Mouse (Mus musculus): ENCODE results near the gene Tfpi2. TPM values are rescaled to one million over a fixed set of nuclear protein-coding genes. Genes with fewer than 3 reads are reported as not detected.

Tfpi2 gene
- 2.4 TPM in 1 of 2 replicates, not detected in the other for polyA plus RNA-seq (2011; ENCODE audit: insufficient read depth, insufficient read length, low replicate concordance, missing spikeins)

GRCm38 (mm10) chr6:3988750-3989149 is at the start of gene Tfpi2:
TSS of gene Tfpi2 (minus strand) at chr6:3988919.
- no peaks in the 10 kb centered on the region for H3K4me1 ChIP-seq (ENCODE audit: control insufficient read depth, insufficient read depth, low read length)
- no peak for TF ChIP-seq POLR2A (IDR thresholded peaks at IDR 0.05; ENCODE audit: borderline replicate concordance, control insufficient read depth, low read depth, low read length)
- TF ChIP-seq CTCF (IDR thresholded peaks at IDR 0.05; ENCODE audit: control insufficient read depth, insufficient read depth, low read length): no peak
- no peak within 1 kb of the TSS for H3K4me3 ChIP-seq (replicated peaks; ENCODE audit: control insufficient read depth, low read depth, low read length)
- WGBS: 83% methylated on average over 3 of the region's 3 CpGs
- H3K27ac ChIP-seq (ENCODE audit: control insufficient read depth, insufficient read depth, low read depth, low read length, poor library complexity): no peak within 1 kb of the TSS

- Histone ChIP-seq H3K27ac (ENCODE audit: control insufficient read depth, insufficient read depth, low read depth, low read length, poor library complexity) (no peak overlapping the region), H3K4me1 (ENCODE audit: control insufficient read depth, insufficient read depth, low read length) (no peaks in the 10 kb centered on the region), H3K4me3 (replicated peaks; ENCODE audit: control insufficient read depth, low read depth, low read length) (no peak overlapping the region)
- WGBS: 49% methylated on average over 3 of the region's 3 CpGs
- TF ChIP-seq CTCF (IDR thresholded peaks at IDR 0.05; ENCODE audit: control insufficient read depth, insufficient read depth, low read length): no peak
- TF ChIP-seq POLR2A (IDR thresholded peaks at IDR 0.05; ENCODE audit: borderline replicate concordance, control insufficient read depth, low read depth, low read length): no peak
These were observed 42.2 kb upstream of the Tfpi2 start for GRCm38 (mm10) chr6:4030956-4031355.

GRCm38 (mm10) chr6:4026367-4026766 is 37.6 kb upstream of the Tfpi2 start:
- no peak for TF ChIP-seq CTCF (IDR thresholded peaks at IDR 0.05; ENCODE audit: control insufficient read depth, insufficient read depth, low read length)
- TF ChIP-seq POLR2A (IDR thresholded peaks at IDR 0.05; ENCODE audit: borderline replicate concordance, control insufficient read depth, low read depth, low read length): no peak
- WGBS: 6% methylated on average over 2 of the region's 2 CpGs

GRCm38 (mm10) chr6:4022645-4023044 is 33.9 kb upstream of the Tfpi2 start:
- no peak for TF ChIP-seq POLR2A (IDR thresholded peaks at IDR 0.05; ENCODE audit: borderline replicate concordance, control insufficient read depth, low read depth, low read length)
- TF ChIP-seq CTCF (IDR thresholded peaks at IDR 0.05; ENCODE audit: control insufficient read depth, insufficient read depth, low read length): no peak
- 87% methylated on average over 1 of the region's 1 CpGs for WGBS
- no peaks in the 10 kb centered on the region for H3K4me1 ChIP-seq (ENCODE audit: control insufficient read depth, insufficient read depth, low read length)
- no peak overlapping the region for H3K27ac ChIP-seq (ENCODE audit: control insufficient read depth, insufficient read depth, low read depth, low read length, poor library complexity)
- no peak overlapping the region for H3K4me3 ChIP-seq (replicated peaks; ENCODE audit: control insufficient read depth, low read depth, low read length)

More at GRCm38 (mm10) chr6:4026367-4026766, 37.6 kb upstream of the Tfpi2 start:
- no peak overlapping the region for H3K4me3 ChIP-seq (replicated peaks; ENCODE audit: control insufficient read depth, low read depth, low read length)
- H3K27ac ChIP-seq (ENCODE audit: control insufficient read depth, insufficient read depth, low read depth, low read length, poor library complexity): no peak overlapping the region
- no peaks in the 10 kb centered on the region for H3K4me1 ChIP-seq (ENCODE audit: control insufficient read depth, insufficient read depth, low read length)

GRCm38 (mm10) chr6:4009548-4009947 is 20.8 kb upstream of the Tfpi2 start:
- no peak overlapping the region for H3K27ac ChIP-seq (ENCODE audit: control insufficient read depth, insufficient read depth, low read depth, low read length, poor library complexity)
- no peak for TF ChIP-seq CTCF (IDR thresholded peaks at IDR 0.05; ENCODE audit: control insufficient read depth, insufficient read depth, low read length)
- TF ChIP-seq POLR2A (IDR thresholded peaks at IDR 0.05; ENCODE audit: borderline replicate concordance, control insufficient read depth, low read depth, low read length): no peak
- H3K4me1 ChIP-seq (ENCODE audit: control insufficient read depth, insufficient read depth, low read length): no peaks in the 10 kb centered on the region
- no peak overlapping the region for H3K4me3 ChIP-seq (replicated peaks; ENCODE audit: control insufficient read depth, low read depth, low read length)

GRCm38 (mm10) chr6:4008501-4009040 is 19.9 kb upstream of the Tfpi2 start:
- no peaks in the 10 kb centered on the region for H3K4me1 ChIP-seq (ENCODE audit: control insufficient read depth, insufficient read depth, low read length)
- H3K4me3 ChIP-seq (replicated peaks; ENCODE audit: control insufficient read depth, low read depth, low read length): no peak overlapping the region
- H3K27ac ChIP-seq (ENCODE audit: control insufficient read depth, insufficient read depth, low read depth, low read length, poor library complexity): no peak overlapping the region
- whole genome bisulfite sequencing: 85% methylated on average over 2 of the region's 2 CpGs
- no peak for TF ChIP-seq POLR2A (IDR thresholded peaks at IDR 0.05; ENCODE audit: borderline replicate concordance, control insufficient read depth, low read depth, low read length)
- TF ChIP-seq CTCF (IDR thresholded peaks at IDR 0.05; ENCODE audit: control insufficient read depth, insufficient read depth, low read length): no peak

- no peaks in the 10 kb centered on the region for H3K4me1 ChIP-seq (ENCODE audit: control insufficient read depth, insufficient read depth, low read length)
- 54% methylated on average over 2 of the region's 2 CpGs for WGBS
These were observed 16.1 kb upstream of the Tfpi2 start for GRCm38 (mm10) chr6:4004808-4005207.

GRCm38 (mm10) chr6:4003890-4004306 is 15.2 kb upstream of the Tfpi2 start, which contains the start of gene Gng11:
TSS of gene Gng11 (plus strand) at chr6:4003904.
- WGBS: 2% methylated on average over 19 of the region's 19 CpGs
- H3K4me3 ChIP-seq (replicated peaks; ENCODE audit: control insufficient read depth, low read depth, low read length): peak within 1 kb of the TSS; percentile 42
- no peaks in the 10 kb centered on the region for H3K4me1 ChIP-seq (ENCODE audit: control insufficient read depth, insufficient read depth, low read length)
- TF ChIP-seq CTCF (IDR thresholded peaks at IDR 0.05; ENCODE audit: control insufficient read depth, insufficient read depth, low read length) (no peak), POLR2A (IDR thresholded peaks at IDR 0.05; ENCODE audit: borderline replicate concordance, control insufficient read depth, low read depth, low read length) (no peak)
- peak within 1 kb of the TSS; percentile 18 for H3K27ac ChIP-seq (ENCODE audit: control insufficient read depth, insufficient read depth, low read depth, low read length, poor library complexity)

More at GRCm38 (mm10) chr6:4004808-4005207, 16.1 kb upstream of the Tfpi2 start:
- Histone ChIP-seq H3K4me3 (replicated peaks; ENCODE audit: control insufficient read depth, low read depth, low read length) (no peak overlapping the region), H3K27ac (ENCODE audit: control insufficient read depth, insufficient read depth, low read depth, low read length, poor library complexity) (no peak overlapping the region)
- TF ChIP-seq POLR2A (IDR thresholded peaks at IDR 0.05; ENCODE audit: borderline replicate concordance, control insufficient read depth, low read depth, low read length) (no peak), CTCF (IDR thresholded peaks at IDR 0.05; ENCODE audit: control insufficient read depth, insufficient read depth, low read length) (no peak)

Data from bone marrow, adult 2 months (tissue).